Mouse (Mus musculus) MN1 (cell line): ENCODE measurements around the gene Olfr1233.

Experiments used
- DNase-seq: peaks from one replicate; pipeline ENCODE4 v3.0.0-alpha.2; 2016; ENCODE audit warnings: low spot score

Gene Olfr1233

DNA sequence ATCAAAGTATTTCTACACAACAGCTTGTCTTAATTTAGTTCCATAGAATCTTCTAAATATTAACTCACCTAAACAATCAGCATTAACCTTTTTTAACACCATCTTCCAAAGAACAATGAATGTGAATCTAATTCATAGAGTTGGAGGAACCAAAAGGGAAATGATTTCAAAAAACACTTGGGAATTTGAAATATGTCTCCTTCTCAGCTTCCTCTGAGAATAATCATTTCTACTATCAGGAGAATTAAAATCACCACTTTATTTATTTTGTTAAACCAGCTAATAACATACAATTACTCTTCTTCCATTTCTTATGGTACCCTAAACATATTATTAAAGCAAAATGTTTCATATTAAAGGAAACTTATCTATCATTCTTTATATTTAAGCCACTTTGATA is at the start of gene Olfr1233:
TSS of gene Olfr1233 (minus strand) at position 101 of the 400 bp plus-strand sequence.
- DNase-seq: no peak

DNA sequence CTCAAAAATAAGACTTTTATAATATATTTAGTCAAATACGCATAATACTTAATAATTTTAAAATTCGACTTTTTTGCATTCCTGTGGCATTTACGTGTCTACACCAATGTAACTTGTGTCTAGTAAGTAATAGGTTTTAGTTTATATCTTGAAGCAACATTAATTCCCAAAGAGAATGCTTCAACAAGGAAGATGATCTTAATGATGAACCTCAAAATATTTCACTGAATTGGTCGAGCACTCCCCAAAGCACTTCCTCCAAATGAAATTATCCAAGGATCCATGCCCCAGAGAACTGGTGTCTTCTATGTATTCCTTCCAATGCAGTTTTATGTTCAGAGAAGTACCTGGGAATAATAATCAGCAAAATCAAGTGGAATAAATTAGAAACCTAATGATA is 22.6 kb upstream of the Olfr1233 start, which contains the start of gene Olfr1234:
TSS of gene Olfr1234 (minus strand) at position 101 of the 400 bp plus-strand sequence.
- no peak for DNase-seq

DNA sequence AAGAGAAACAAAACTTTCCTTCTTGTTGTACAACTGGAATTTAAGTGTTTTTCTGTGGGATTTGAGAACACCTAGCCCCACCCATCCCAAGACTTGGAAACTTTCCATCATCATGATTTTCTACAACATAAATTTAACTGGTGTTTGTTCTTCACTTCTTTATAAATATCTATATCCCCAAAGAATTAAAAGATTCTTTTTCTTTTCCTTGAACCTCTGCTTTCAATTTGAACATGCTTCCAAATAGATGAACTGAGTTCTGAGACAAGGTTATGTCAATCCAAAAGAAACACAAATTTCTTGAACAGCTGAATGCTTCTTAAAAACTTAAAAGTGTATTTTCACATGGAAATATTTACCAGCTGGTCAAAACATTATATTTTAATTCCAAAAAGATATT is 12.6 kb downstream of the Olfr1233 start, which contains the start of gene Olfr1232:
TSS of gene Olfr1232 (minus strand) at position 101 of the 400 bp plus-strand sequence.
- no peak for DNase-seq

DNA sequence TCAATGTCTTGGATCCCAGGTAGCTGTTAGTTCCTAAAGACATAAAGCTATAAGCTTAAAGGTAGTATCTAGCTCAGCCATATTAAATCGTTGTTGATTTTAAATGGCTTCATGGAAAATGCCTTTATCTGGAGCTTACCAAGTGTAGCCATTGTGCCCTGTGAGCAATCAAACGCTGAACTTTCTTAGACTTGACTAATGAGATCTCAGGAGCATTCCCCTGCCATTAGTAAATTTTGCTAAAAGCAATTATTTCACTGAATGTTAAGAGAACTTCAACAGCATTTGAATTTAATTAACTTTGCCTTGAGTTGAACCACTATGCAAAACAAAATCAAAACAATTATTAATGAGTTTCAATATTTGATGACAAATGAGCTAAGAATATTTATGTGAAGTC is 35.2 kb downstream of the Olfr1233 start, which contains the start of gene Olfr1231:
TSS of gene Olfr1231 (minus strand) at position 101 of the 400 bp plus-strand sequence.
- DNase-seq: no peak

DNA sequence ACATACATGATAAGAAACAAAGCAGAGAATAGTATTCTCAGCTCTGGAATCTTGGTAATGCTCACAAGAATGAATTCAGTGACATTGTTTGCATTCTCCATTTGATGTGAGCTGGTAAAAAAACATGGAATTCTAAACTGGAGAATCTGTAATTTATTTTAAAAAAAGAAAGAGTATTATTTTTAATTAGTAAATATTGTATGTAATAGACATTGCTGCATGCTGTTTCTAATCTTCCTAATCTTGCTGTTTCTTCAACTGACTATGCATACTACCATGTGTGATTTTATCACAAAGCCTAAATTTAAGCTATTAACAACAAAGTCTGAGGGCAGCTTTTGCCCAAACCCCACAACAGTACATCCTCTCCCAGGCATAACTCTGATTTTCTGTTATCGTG is 45.0 kb downstream of the Olfr1233 start, which contains the start of gene Olfr1230:
TSS of gene Olfr1230 (minus strand) at position 101 of the 400 bp plus-strand sequence.
- no peak for DNase-seq

DNA sequence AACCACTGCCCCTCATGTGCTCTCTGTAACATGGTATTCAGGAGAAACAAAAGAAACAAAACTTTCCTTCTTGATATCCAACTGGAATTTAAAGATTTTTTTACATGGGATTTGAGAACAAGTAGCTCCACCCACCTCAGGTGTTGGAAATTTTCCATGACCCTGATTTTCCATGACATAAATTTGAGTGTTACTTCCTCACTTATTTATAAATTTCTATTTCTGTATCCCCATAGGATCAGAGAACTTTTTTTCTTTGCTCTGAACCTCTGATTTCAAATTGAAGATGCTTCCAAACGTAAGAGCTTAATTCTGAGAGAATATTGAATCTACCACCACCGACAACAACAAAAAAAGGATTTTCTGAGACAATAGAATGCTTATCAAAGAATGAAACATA is 54.3 kb downstream of the Olfr1233 start, which contains the start of gene Olfr1229:
TSS of gene Olfr1229 (minus strand) at position 101 of the 400 bp plus-strand sequence.
- no peak for DNase-seq
